Comparison of ENCODE assay signal across 21 mouse cellular contexts in the genomic region with DNA sequence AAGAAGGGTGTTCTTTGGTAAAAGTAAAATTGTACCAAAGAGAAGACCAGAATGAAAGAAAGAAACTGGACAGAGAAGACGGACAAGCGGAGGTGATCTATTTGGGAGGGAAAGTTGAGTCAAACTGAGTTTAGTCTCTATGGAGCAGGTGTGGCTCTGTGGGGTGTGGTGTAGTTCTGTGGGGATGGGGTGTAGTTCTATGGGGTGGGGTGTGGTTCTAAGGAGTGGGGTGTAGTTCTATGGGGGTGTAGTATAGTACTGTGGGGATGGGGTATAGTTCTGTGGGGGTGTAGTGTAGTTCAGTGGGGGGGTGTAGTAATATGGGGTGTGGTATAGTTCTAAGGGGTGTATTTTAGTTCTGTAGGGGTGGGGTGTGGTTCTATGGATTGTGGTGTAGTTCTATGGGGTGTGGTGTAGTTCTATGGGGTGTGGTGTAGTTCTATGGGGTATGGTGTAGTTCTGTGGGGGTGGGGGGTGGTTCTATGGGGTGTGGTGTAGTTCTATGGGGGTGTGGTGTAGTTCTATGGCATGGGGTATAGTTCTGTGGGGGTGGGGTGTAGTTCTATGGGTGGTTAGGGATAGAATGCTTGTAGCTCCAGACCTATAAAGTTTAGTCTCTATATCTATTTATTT. TPM values are rescaled to one million over a fixed set of nuclear protein-coding genes. Genes with fewer than 3 reads are reported as not detected.
A peak's percentile ranks its signal among the peaks of the same experiment; 100 is the strongest.
DNase-seq lines count a peak whose midpoint lies in the region; ATAC-seq and TF ChIP-seq lines count a peak whose summit lies in the region.
"Had no signal": no experiment of that assay in that cellular context is flagged by ENCODE, and none has a peak within 500 bp of the region (broad histone marks: within the 10 kb centered on the region; RNA-seq: fewer than 3 reads in every experiment).

No protein-coding gene starts in this region.

- no peak overlapping the region for H3K4me2 ChIP-seq in liver, embryonic 13.5 days
- no peak overlapping the region for H3K4me2 ChIP-seq in stomach, postnatal 0 days (replicated peaks; ENCODE audit: low read depth)
- H3K4me2 ChIP-seq: embryonic facial prominence, embryonic 15.5 days; forebrain, embryonic 15.5 days; hindbrain, embryonic 14.5 days had no signal

- no peak for TF ChIP-seq CTCF in stomach, postnatal 0 days (IDR thresholded peaks at IDR 0.05; ENCODE audit: low read depth)

- H3K4me3 ChIP-seq in liver, embryonic 13.5 days (replicated peaks) = no peak overlapping the region
- no peak overlapping the region for H3K4me3 ChIP-seq in stomach, postnatal 0 days (ENCODE audit: low read depth, low read length)
- H3K4me3 ChIP-seq: embryonic facial prominence, embryonic 15.5 days; erythroblast, embryonic 14.5 days; forebrain, embryonic 15.5 days; heart, embryonic 10.5 days had no signal

- DNase-seq in cerebellum, adult 11-12 months = peak; percentile 1
- DNase-seq in cerebellum, adult 18-20 months = no peak
- DNase-seq in liver, embryonic 13.5 days = no peak
- DNase-seq in liver = no peak
- DNase-seq in stomach, postnatal 0 days (ENCODE audit: low spot score) = no peak
- no peak for DNase-seq in gastrocnemius, postnatal 10 days
- DNase-seq: adrenal gland, adult 8-10 months; adrenal gland, postnatal 36 days; B cell, adult 2 months; cerebellum, adult 9-10 months; heart, adult 18-20 months; heart, postnatal 10 days; heart, postnatal 4 days had no signal

- H3K27ac ChIP-seq in liver, embryonic 13.5 days = no peak overlapping the region
- no peak overlapping the region for H3K27ac ChIP-seq in stomach, postnatal 0 days (replicated peaks)
- H3K27ac ChIP-seq: embryonic facial prominence, embryonic 15.5 days; forebrain, embryonic 15.5 days; heart, embryonic 10.5 days; hindbrain, embryonic 14.5 days had no signal

- H3K36me3 ChIP-seq in liver, embryonic 13.5 days = no peaks in the 10 kb centered on the region
- no peaks in the 10 kb centered on the region for H3K36me3 ChIP-seq in stomach, postnatal 0 days (ENCODE audit: control insufficient read depth, insufficient read depth, low read length)

- H3K9me3 ChIP-seq in liver, embryonic 13.5 days (replicated peaks) = no peaks in the 10 kb centered on the region
- H3K9me3 ChIP-seq in stomach, postnatal 0 days (ENCODE audit: control insufficient read depth, low read length) = no peaks in the 10 kb centered on the region
- H3K9me3 ChIP-seq: embryonic facial prominence, embryonic 15.5 days; forebrain, embryonic 15.5 days; G1E; heart, embryonic 10.5 days had no signal

- 87% methylated on average over 2 of the region's 2 CpGs for WGBS in liver, embryonic 13.5 days (ENCODE audit: insufficient replicate concordance)
- WGBS in stomach, postnatal 0 days = 85% methylated on average over 2 of the region's 2 CpGs

- H3K9ac ChIP-seq in liver, embryonic 13.5 days = no peak overlapping the region
- H3K9ac ChIP-seq in stomach, postnatal 0 days (ENCODE audit: low read length) = no peak overlapping the region
- H3K9ac ChIP-seq: embryonic facial prominence, embryonic 15.5 days; forebrain, embryonic 15.5 days; hindbrain, embryonic 14.5 days had no signal

- no peak for TF ChIP-seq EP300 in stomach, postnatal 0 days (optimal IDR thresholded peaks at IDR 0.05)

- H3K27me3 ChIP-seq in liver, embryonic 13.5 days = no peaks in the 10 kb centered on the region
- no peaks in the 10 kb centered on the region for H3K27me3 ChIP-seq in stomach, postnatal 0 days (ENCODE audit: control insufficient read depth, insufficient read depth, low read length)
- H3K27me3 ChIP-seq: embryonic facial prominence, embryonic 15.5 days; forebrain, embryonic 15.5 days had no signal

- ATAC-seq in liver, embryonic 13.5 days (ENCODE audit: low read depth) = peak; percentile 66
- ATAC-seq in erythroid progenitor cell, adult 5-6 weeks (replicated peaks; ENCODE audit: low FRiP score, poor library complexity, severe bottlenecking) = peak; percentile 34; the same call in 1 of the 2 replicates
- peak; percentile 55; the same call in 1 of the 2 replicates for ATAC-seq in stomach, postnatal 0 days (ENCODE audit: low FRiP score, low TSS enrichment)
- ATAC-seq: CD4-positive, CD25-positive, alpha-beta regulatory T cell, adult 4 months; forebrain, embryonic 15.5 days had no signal

- peaks cover 20% of the 10 kb centered on the region for H3K4me1 ChIP-seq in liver, embryonic 13.5 days (replicated peaks)
- no peaks in the 10 kb centered on the region for H3K4me1 ChIP-seq in stomach, postnatal 0 days (replicated peaks; ENCODE audit: control insufficient read depth, insufficient read depth)
- H3K4me1 ChIP-seq: embryonic facial prominence, embryonic 15.5 days; forebrain, embryonic 15.5 days had no signal

RNA-seq across cellular contexts. Expression of gene Plekho1, which starts 20.6 kb away (rescaled TPM):
- polyA plus RNA-seq in liver, embryonic 13.5 days (2015; fragmentation: Nextera tagmentation; extraction: Ambion mirVana) = 6.9 and 7.8 TPM in 2 replicates
- total RNA-seq in erythroid progenitor cell, adult 5-6 weeks (2015; ENCODE audit: low replicate concordance) = 12.6 and 13.4 TPM in 2 replicates
- 8.6 and 18.6 TPM in 2 replicates for total RNA-seq in erythroid progenitor cell, adult 5-6 weeks (2017; ENCODE audit: low replicate concordance)
- polyA plus RNA-seq in stomach, postnatal 0 days (2015; fragmentation: Nextera tagmentation; extraction: Ambion mirVana) = 26.1 and 30.6 TPM in 2 replicates
- total RNA-seq in gastrocnemius, postnatal 10 days (2021) = 10 to 100 TPM; 56.2 to 67.9 TPM

RNA-seq across cellular contexts. Expression of gene Vps45, which starts 41.9 kb away (rescaled TPM):
- 17.3 and 17.7 TPM in 2 replicates for polyA plus RNA-seq in liver, embryonic 13.5 days (2015; fragmentation: Nextera tagmentation; extraction: Ambion mirVana)
- total RNA-seq in erythroid progenitor cell, adult 5-6 weeks (2015; ENCODE audit: low replicate concordance) = 9.0 and 32.3 TPM in 2 replicates
- 8.2 and 34.4 TPM in 2 replicates for total RNA-seq in erythroid progenitor cell, adult 5-6 weeks (2017; ENCODE audit: low replicate concordance)
- polyA plus RNA-seq in stomach, postnatal 0 days (2015; fragmentation: Nextera tagmentation; extraction: Ambion mirVana) = 28.0 and 32.1 TPM in 2 replicates
- 10 to 100 TPM; 25.4 to 27.3 TPM for total RNA-seq in gastrocnemius, postnatal 10 days (2021)
